Mouse (Mus musculus) brown adipose tissue, adult 24 weeks (tissue): Measurements from ENCODE around the gene Pip4k2b. TPM values are rescaled to one million over a fixed set of nuclear protein-coding genes. Genes with fewer than 3 reads are reported as not detected.

Experiments
- polyA plus RNA-seq: library from polyadenylated mRNA; stranded (reverse); fragments of >200 nt; gene quantifications from 2 replicates; pipeline ENCODE4 v1.2.4, GENCODE M21; 2012; ENCODE audit not compliant: missing spikeins, insufficient read depth, insufficient read length

The Pip4k2b gene
- polyA plus RNA-seq, 1 experiment, result 6.1 TPM

Other genes starting within 250 kb of the Pip4k2b start
- gene 4933428G20Rik, start 244.4 kb downstream of the Pip4k2b start, polyA plus RNA-seq, result not detected in 2 replicates
- 0.21 and 0.32 TPM in 2 replicates for gene Srcin1, start 168.5 kb downstream of the Pip4k2b start, polyA plus RNA-seq
- not detected in 2 replicates for gene Epop, start 115.0 kb downstream of the Pip4k2b start, polyA plus RNA-seq
- gene Mllt6, start 81.3 kb downstream of the Pip4k2b start, polyA plus RNA-seq, result 10.9 and 12.9 TPM in 2 replicates
- 420 and 579 TPM in 2 replicates for gene Cisd3, start 58.9 kb downstream of the Pip4k2b start, polyA plus RNA-seq
- 6.8 and 12.7 TPM in 2 replicates for gene Pcgf2, start 44.2 kb downstream of the Pip4k2b start, polyA plus RNA-seq
- 364 and 464 TPM in 2 replicates for gene Psmb3, start 41.3 kb downstream of the Pip4k2b start, polyA plus RNA-seq
- 5.8 and 7.1 TPM in 2 replicates for gene Cwc25, start 21.9 kb upstream of the Pip4k2b start, polyA plus RNA-seq
- gene 1700001P01Rik, start 31.2 kb upstream of the Pip4k2b start, polyA plus RNA-seq, result not detected in 2 replicates
- gene Rpl23, start 37.7 kb upstream of the Pip4k2b start, polyA plus RNA-seq, result 268 and 348 TPM in 2 replicates
- 56.3 and 58.1 TPM in 2 replicates for gene Lasp1, start 54.3 kb upstream of the Pip4k2b start, polyA plus RNA-seq
- 0.59 and 2.0 TPM in 2 replicates for gene B230217C12Rik, start 96.1 kb upstream of the Pip4k2b start, polyA plus RNA-seq
- 1.3 and 1.8 TPM in 2 replicates for gene Fbxo47, start 139.4 kb upstream of the Pip4k2b start, polyA plus RNA-seq
- gene Plxdc1, start 241.7 kb upstream of the Pip4k2b start, polyA plus RNA-seq, result 0.38 and 0.55 TPM in 2 replicates